Mouse (Mus musculus) spleen, postnatal 14 days (tissue): Measurements from ENCODE around the gene Smim23.

Experiments used
- DNase-seq, 2 experiments: peaks; one replicate each; pipeline ENCODE4 v3.0.0; 2021 to 2022; ENCODE audit warnings: low spot score in 2 of 2

Gene Smim23

GRCm38 (mm10) chr11:32780747-32781536 lies 43.5 kb downstream of the Smim23 start:
- no peak for DNase-seq

DNA sequence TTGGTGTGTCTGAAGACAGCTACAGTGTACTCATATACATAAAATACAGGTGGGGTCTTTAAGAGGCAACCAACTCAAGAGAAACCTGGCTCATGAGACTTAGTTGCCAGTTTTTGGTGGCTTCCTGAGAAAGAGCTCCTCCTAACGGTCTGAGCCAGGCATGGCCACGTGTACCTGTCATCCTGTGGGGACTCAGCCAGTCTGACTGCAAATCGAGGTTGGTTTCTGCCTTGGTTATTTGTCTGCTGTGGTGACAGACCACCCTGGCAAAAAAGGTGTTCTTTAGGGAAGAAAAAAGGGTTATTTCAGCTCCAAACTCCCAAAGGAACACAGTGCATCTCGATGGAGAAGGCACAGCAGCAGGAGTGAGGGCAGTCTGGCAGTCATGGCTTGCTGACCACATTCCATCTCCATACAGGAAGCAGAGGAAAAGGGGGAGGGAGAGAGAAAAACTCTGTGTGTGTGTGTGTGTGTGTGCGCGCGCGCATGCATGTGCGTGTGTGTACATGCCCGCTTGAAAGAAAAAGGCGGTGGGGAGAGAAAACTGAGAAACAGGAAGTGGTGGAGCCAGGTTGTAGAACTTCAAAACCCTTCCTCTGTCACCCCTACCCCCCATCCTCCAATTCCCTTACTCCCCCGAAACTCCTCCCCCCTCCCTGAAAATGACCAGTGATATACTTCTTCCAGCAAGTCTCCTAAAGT lies 55.6 kb downstream of the Smim23 start:
- no peak for DNase-seq
